Mouse (Mus musculus): Measurements from ENCODE around the gene Irx4.

Irx4 gene

GRCm38 (mm10) chr13:73260354-73261035, at the start of gene Irx4:
Gene Irx4, plus strand, starts transcription at chr13:73260479.
- DNase-seq, result no peak

GRCm38 (mm10) chr13:73214301-73214700, 46.0 kb upstream of the Irx4 start:
- no peak for DNase-seq

DNA sequence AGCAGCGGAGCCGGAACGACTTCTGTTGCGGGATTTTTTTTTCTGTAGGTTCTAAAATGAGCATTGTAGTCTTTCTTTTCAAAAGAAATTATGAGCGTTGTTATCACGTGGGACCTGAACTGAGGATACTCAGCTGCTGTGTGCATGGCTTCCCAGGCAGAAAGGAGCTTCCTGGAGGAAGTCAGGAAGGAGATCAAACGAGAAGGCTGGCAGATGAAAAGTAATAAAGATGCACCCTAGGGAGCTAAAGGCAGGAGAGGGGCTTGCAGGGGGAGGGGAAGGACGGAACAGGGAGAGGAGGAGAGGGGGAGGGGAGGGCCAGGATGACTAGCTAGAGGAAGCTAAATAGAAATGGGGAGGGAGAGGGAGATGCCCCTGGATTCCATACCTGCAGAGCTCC, 23.8 kb upstream of the Irx4 start:
- DNase-seq, result no peak

DNA sequence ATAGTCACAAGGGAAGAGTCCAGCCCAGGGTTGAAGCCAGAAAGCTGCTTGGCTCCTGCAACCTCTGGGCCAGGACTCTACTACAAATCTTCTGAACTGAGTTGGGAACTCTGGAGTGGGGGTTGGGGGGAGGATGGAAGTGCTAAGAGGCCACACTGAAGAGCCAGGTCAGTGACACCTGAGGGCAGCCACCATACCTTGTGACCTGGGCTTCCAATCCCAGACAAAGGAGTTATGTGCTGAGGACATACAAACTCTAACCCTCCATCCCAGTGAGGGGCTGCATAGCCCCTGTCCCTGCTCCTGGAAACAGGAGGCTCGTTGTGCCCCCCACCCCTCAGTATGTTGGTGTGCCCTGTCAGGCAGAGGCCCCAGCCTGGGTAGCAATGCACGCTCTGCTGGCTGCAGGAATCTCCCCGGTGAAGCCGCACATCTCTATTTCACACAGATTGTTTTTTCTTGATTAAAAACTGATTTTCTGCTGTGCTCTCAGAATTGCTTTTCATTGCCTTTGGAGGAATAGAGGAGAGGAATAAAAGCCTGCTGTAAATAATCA, 21.0 kb upstream of the Irx4 start:
- no peak for DNase-seq

GRCm38 (mm10) chr13:73242556-73242955, 17.7 kb upstream of the Irx4 start:
- DNase-seq, result no peak

DNA sequence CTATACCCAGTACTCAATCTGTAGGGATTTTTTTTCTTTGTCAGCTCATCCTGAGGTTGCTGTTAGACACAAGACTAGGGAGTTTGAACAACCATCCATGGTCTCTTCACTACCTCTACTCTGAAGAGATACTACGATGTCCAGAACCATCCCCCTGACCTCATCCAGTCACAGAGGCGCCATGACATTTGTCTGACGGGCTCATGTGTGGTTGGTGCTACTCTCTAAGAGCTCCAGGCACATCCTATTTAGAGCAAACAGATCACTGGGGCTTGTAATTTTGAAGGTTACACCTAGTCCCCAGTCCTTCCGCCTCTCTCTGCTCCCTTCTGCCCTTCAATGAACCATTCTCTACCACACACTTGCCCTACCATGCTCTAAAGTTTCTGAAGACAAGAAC, 13.3 kb upstream of the Irx4 start:
- no peak for DNase-seq

- DNase-seq, result peak; percentile 50
These were observed 9.1 kb upstream of the Irx4 start for GRCm38 (mm10) chr13:73251222-73251621.

- DNase-seq, result no peak
These were observed 8.3 kb upstream of the Irx4 start for GRCm38 (mm10) chr13:73252022-73252421.

GRCm38 (mm10) chr13:73258415-73258814, 1.9 kb upstream of the Irx4 start:
- no peak for DNase-seq

GRCm38 (mm10) chr13:73259577-73260353, 514 bp upstream of the Irx4 start:
- DNase-seq, result no peak

DNA sequence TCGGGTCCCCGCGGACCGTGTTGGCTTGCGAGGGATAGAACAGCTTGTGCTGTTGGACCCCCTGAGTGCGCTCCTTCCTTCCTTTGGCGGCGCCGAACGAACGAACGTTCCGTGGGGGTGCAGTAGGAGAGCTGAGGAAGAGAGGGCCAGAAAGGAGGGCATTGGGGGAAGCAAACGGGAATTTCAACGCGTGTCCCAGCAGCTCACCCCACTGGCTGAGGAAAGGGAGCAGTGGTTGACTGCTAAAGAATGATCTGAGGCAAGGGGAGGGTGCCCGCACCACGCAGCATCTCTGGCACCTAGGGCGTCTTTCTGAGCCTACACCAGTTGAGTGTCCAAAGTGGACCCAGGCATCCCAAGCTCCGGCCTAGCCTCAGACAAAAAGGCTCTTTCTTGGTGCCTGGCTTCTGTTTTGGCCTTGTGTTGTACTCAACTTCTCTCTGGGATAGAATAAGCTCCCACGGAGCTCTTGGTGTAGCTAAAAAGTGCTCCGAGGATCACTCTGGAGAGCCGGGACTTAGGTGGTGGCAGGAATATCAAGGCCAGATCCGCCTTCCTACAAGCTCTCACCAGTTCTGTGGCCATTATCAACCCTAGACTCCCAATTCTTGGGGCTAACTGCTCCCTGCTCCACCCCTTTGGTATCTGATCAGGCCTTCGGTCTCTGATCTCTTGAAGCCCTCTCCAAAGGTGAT, 904 bp downstream of the Irx4 start:
- DNase-seq, result no peak

DNA sequence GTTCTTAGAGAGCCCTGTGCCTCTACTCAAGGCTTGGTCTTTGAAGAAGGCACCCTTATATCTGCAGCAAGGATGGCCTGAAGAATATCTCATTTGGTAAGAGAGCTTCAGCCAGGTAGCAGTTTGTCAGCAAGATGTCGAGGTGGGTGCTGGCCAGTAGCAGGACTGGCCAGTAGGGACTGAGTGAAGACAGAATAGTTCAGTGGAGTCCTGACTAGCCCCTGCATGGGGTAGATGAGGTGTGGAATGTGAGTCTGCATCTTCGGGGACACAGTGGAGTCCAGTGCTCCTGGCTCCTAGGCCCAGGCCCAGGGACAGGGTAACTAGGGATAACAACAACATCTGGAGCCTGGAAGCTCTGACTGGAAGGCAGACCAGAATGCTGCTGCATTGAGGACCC, 1.6 kb downstream of the Irx4 start:
- DNase-seq, result no peak

DNA sequence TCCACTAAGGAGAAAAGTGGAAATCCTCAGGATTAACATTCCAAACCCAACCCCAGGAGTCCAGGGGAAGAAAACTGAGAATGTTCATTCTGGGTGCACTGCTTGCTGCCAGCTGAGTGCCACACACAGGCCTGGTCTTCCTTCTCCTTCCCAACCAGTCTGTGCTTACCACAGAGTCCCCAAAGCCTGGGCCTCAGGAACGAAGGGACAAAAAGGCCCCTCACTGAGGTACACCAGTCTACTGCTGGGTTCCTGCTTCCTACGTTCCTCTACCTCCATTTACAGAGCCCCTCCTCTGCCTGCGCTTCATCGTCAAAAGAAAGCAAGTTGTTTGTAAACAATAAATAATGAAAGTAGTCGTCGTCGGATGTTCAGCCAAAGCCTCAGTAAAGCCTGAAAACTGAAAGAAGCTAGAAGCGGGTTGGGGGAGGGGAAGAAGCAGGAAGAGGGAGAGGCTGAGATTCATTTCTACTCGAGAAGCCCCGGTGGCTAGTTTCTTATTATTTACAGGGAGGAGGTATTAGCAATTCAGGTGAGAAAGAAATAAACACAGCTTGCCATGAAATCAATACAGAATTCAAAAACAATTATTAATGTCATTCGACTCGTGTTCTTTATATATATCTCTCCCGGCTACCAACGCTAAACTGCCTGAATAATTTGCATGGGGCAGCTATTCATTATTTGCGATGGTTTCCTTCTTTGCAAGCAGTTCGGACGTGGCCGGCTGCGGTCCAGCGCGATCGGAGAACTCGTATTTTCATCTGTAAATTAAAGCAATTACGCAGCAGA, 2.3 kb downstream of the Irx4 start:
- no peak for DNase-seq

DNA sequence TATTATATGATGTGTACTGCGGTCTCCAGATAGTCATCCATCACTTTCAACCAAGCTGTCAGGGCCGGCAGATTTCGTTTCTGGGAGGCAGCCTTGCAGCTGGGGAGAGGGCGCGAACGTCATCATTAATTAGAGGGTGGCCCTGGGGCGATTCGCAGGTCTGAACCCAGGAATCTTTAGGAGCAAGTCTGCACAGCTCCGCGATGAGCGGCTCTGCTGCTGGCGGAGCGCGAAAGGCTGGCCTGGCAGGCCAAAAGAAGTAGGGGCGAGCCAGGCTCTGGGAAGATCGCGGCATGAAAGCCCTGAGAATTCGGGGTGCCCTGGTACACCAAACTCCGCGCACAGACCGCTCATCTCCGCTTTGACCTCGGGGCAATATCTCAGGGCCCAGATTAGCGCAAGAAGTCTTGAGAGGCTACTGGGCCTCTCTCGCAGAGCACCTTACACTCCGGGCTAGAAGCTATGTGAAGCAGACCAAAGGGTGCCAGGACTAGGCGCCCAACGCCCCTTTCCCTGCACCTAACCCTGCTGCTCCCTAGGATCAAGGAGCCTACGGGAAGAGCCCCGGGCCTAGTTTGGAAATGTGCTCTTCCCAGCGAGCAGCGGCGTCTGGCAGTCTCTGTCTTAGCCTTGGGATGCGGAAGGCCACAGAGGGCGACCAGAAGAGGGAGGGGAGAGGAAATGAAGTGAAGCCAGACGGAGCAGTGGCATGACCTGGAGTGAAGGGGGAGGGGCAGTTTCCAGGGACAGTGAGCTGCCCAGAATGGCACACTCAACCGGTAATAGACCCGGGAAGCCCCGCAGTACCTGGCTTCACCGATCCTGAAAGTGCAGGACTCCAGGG, 3.1 kb downstream of the Irx4 start:
- DNase-seq, result peak; percentile 36

DNA sequence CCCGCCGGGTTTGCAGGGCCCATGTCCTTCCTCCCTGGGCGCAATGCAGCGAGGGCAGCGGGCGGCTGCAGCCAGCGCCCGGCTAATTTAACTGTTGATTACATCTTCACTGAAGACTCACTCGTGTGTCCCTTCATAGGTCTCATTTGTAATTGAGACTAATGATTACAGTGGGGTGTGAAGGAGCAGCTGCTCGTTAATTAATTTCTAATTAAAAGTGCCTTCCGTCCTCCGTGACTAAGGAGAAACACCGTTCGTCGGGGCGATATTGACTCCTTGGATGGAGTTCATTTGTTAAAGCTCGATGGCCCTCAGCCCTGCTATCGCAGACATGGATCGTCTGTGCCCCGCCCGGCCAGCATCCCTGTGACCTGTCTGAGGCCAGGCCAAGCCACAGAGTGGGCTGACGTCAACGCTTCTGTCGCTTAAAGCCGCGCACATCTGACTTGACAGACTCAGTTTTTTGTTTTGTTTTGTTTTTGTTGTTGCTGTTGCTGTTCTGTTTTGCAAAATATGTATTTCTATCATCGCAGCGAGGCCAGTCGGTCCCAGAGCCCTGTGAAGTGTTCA, 4.0 kb downstream of the Irx4 start:
- no peak for DNase-seq

DNA sequence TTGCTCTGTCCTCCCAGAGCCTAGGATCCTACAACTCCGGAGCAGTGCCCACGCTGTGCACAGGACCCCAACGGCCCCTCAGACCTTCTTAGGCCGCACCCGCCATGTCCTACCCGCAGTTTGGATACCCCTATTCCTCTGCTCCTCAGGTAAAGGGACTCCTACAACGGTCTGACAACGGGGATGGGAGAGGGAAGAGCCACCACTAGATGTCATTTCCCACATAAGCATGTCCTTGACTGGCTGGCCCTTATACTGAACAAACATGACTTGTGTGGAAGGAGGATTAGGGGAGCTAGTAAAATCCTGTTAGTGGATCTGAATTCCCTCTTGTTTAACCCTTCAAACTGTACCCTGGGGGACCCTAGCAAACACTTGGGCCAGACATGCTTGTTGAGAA, 4.6 kb downstream of the Irx4 start:
- DNase-seq, result no peak

DNA sequence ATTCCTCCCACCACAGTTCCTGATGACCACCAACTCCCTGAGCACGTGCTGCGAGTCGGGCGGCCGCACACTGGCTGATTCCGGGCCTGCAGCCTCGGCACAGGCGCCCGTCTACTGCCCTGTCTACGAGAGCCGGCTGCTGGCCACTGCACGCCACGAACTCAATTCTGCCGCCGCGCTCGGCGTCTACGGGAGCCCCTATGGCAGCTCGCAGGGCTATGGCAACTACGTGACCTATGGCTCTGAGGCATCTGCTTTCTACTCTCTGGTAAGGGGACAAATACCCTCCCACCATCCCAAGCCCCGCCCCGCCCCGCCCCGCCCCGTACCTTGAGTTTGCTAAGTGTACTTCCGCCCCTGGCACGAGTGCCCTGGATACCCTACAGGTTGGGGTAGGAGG, 5.2 kb downstream of the Irx4 start:
- no peak for DNase-seq

- DNase-seq, result no peak
These were observed 7.3 kb downstream of the Irx4 start for GRCm38 (mm10) chr13:73267551-73267950.

DNA sequence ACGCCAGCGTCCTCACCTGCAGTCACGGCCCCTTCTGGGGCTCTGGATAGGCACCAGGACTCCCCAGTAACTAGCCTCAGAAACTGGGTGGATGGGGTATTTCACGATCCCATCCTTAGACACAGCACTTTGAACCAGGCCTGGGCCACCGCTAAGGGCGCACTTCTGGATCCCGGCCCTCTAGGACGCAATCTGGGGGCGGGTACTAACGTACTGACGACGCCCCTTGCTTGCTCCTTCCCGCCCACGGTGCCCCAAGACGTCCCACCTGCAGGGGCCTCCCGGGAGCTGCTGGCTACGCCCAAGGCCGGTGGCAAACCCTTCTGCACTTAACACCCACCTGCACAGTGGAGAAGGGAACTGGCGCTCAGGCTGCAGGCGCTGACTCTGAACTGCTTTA, 8.4 kb downstream of the Irx4 start:
- no peak for DNase-seq

DNA sequence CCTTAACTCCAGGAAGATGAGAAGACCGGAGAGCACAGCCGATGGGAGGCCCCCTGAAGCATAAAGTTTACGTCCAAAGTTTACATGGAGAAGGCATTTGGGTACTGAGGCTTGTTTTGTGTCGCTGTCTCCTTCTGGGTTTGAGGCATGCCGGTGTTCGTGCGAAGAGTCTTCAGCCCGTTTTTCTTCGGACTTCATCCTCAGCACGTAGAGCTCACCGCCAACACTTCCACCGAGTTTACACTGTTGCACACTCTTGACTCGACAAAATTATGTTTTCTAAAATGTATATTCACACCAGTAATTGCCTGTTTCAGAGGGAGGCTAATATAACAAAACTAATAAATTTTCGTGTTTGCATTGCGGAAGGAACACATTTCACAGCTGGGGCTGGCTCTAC, 9.0 kb downstream of the Irx4 start:
- DNase-seq, result no peak

DNA sequence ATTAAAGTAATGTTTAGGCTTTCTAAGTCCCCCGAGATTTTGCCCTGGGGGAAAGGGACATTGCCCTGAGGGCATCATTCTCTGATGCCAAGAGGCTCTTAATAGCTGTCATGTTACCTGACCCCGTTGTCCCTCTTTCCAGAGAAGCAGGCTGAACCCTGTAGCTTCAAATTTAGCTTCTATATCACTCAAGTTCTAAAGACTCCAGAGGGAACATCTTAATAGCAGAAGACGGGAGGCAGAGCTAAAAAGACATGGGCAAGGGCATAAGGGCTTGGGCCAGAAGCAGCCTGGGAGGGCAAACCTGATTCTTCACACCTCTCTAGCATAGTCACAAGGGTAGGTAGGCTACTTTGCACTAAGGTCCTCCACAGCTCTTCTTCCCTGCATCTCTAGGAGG, 9.6 kb downstream of the Irx4 start:
- DNase-seq, result no peak
